Mouse (Mus musculus) heart, embryonic 16.5 days (tissue): ENCODE data around the gene Praf2. TPM values are rescaled to one million over a fixed set of nuclear protein-coding genes. Genes with fewer than 3 reads are reported as not detected.
A peak's percentile ranks its signal among the peaks of the same experiment; 100 is the strongest.
"Not testable (repeated sequence)": the region's sequence is repeated elsewhere in the genome, so short reads cannot be mapped to it uniquely, and the experiment has no call there.

Experiments used
- ATAC-seq: fragments of 200-750 bp; cut with Nextera tagmentation; replicated peaks from 2 replicates; pipeline ENCODE4 v1.8.0; 2017; ENCODE audit warnings: moderate number of reproducible peaks; ENCODE audit not compliant: insufficient read depth, low FRiP score; ENCODE audit errors: extremely low read depth
- H3K27ac ChIP-seq: fragments of 300-500 bp; sonication (generic); 2 replicates; pipeline ENCODE4 v1.5.1; 2014; ENCODE audit warnings: mild to moderate bottlenecking, low read length, control low read depth, moderate library complexity
- H3K27me3 ChIP-seq: fragments of 300-500 bp; sonication (generic); 2 replicates; pipeline ENCODE4 v1.6.1; 2014; ENCODE audit warnings: low read length, mixed read lengths; ENCODE audit not compliant: control insufficient read depth, insufficient read depth
- H3K36me3 ChIP-seq: fragments of 300-500 bp; sonication (generic); 2 replicates; pipeline ENCODE4 v1.6.1; 2014; ENCODE audit not compliant: control insufficient read depth, insufficient read depth
- H3K4me1 ChIP-seq: fragments of 300-500 bp; sonication (generic); 2 replicates; pipeline ENCODE4 v1.6.1; 2014; ENCODE audit warnings: low read length, mixed read lengths; ENCODE audit not compliant: control insufficient read depth, insufficient read depth
- H3K4me2 ChIP-seq: fragments of 300-500 bp; sonication (generic); 2 replicates; pipeline ENCODE4 v1.6.1; 2014; ENCODE audit warnings: low read depth, mild to moderate bottlenecking, control low read depth, low read length
- H3K4me3 ChIP-seq: fragments of 300-500 bp; sonication (generic); 2 replicates; pipeline ENCODE4 v1.5.1; 2014; ENCODE audit warnings: mild to moderate bottlenecking, control low read depth, low read length
- H3K9ac ChIP-seq: fragments of 300-500 bp; sonication (generic); 2 replicates; pipeline ENCODE4 v1.6.1; 2014; ENCODE audit warnings: low read length, control low read depth
- H3K9me3 ChIP-seq: fragments of 300-500 bp; sonication (generic); replicated peaks from 2 replicates; pipeline ENCODE4 v1.6.1; 2016; ENCODE audit warnings: low read length; ENCODE audit not compliant: control insufficient read depth
- WGBS: fragments of 180-500 bp; shearing (Covaris S2); extraction: QIAGEN DNeasy Blood & Tissue Kit; methylation state at CpG from one replicate; pipeline ENCODE4 v1.1.7; 2014; 5-methylcytosine and 5-hydroxymethylcytosine counted together
- polyA plus RNA-seq: library from polyadenylated mRNA; unstranded; fragments of >200 nt; fragmentation: Nextera tagmentation; extraction: Ambion mirVana; gene quantifications from 2 replicates; pipeline ENCODE4 v1.2.1, GENCODE M21; 2015

The Praf2 gene
- polyA plus RNA-seq, 1 experiment from 2014 or later: 34.0 TPM

GRCm38 (mm10) chrX:7750432-7751116, 22.3 kb downstream of the Praf2 start, which contains the start of gene Ccdc120:
Ccdc120 (minus strand) TSS chrX:7750905.
- H3K27ac ChIP-seq: no peak within 1 kb of the TSS
- H3K27me3 ChIP-seq: no peaks in the 10 kb centered on the region
- H3K4me2 ChIP-seq: peak within 1 kb of the TSS; percentile 68
- WGBS: 10% methylated on average over 36 of the region's 56 CpGs
- ATAC-seq: peak; percentile 77
- no peaks in the 10 kb centered on the region for H3K9me3 ChIP-seq
- no peaks in the 10 kb centered on the region for H3K36me3 ChIP-seq
- peak within 1 kb of the TSS; percentile 71 for H3K4me3 ChIP-seq
- H3K9ac ChIP-seq: peak within 1 kb of the TSS; percentile 76
- H3K4me1 ChIP-seq: no peaks in the 10 kb centered on the region

GRCm38 (mm10) chrX:7753627-7754026, 25.4 kb downstream of the Praf2 start:
- not testable (repeated sequence) for ATAC-seq, H3K4me2 ChIP-seq
- WGBS: 17% methylated on average over 3 of the region's 3 CpGs

GRCm38 (mm10) chrX:7762137-7762920, 34.1 kb downstream of the Praf2 start, which contains the start of gene Tfe3:
Tfe3 (plus strand) TSS chrX:7762560.
- peak; percentile 95 for ATAC-seq
- Histone ChIP-seq H3K4me3 (peak within 1 kb of the TSS; percentile 66), H3K9me3 (no peaks in the 10 kb centered on the region), H3K4me2 (peak within 1 kb of the TSS; percentile 58), H3K36me3 (peaks cover 3% of the 10 kb centered on the region; the same call in 1 of the 2 replicates), H3K9ac (peak within 1 kb of the TSS; percentile 75), H3K27ac (peak within 1 kb of the TSS; percentile 82), H3K27me3 (no peaks in the 10 kb centered on the region), H3K4me1 (peaks cover 11% of the 10 kb centered on the region)
- 15% methylated on average over 38 of the region's 38 CpGs for WGBS

More at GRCm38 (mm10) chrX:7753627-7754026, 25.4 kb downstream of the Praf2 start:
- not testable (repeated sequence) for H3K27me3 ChIP-seq, H3K4me1 ChIP-seq, H3K27ac ChIP-seq, H3K4me3 ChIP-seq, H3K9ac ChIP-seq, H3K9me3 ChIP-seq, H3K36me3 ChIP-seq

- Histone ChIP-seq H3K9me3 (no peaks in the 10 kb centered on the region), H3K4me1 (peaks cover 11% of the 10 kb centered on the region), H3K27ac (peak overlapping the region; percentile 82), H3K4me3 (peak overlapping the region; percentile 66), H3K9ac (peak overlapping the region; percentile 75), H3K4me2 (peak overlapping the region; percentile 58), H3K27me3 (no peaks in the 10 kb centered on the region), H3K36me3 (peaks cover 3% of the 10 kb centered on the region; the same call in 1 of the 2 replicates)
- WGBS: 11% methylated on average over 21 of the region's 21 CpGs
- ATAC-seq: peak; percentile 15; the same call in 1 of the 2 replicates
Measured at GRCm38 (mm10) chrX:7762921-7763197, 34.6 kb downstream of the Praf2 start.

- Histone ChIP-seq H3K36me3 (peaks cover 3% of the 10 kb centered on the region; the same call in 1 of the 2 replicates), H3K27ac (peak overlapping the region; percentile 82), H3K9me3 (no peaks in the 10 kb centered on the region), H3K27me3 (no peaks in the 10 kb centered on the region), H3K9ac (peak overlapping the region; percentile 75), H3K4me2 (peak overlapping the region; percentile 58), H3K4me3 (peak overlapping the region; percentile 66), H3K4me1 (peaks cover 11% of the 10 kb centered on the region)
- ATAC-seq: no peak
- 10% methylated on average over 22 of the region's 22 CpGs for WGBS
Measured at GRCm38 (mm10) chrX:7763631-7764393, 35.6 kb downstream of the Praf2 start.

DNA sequence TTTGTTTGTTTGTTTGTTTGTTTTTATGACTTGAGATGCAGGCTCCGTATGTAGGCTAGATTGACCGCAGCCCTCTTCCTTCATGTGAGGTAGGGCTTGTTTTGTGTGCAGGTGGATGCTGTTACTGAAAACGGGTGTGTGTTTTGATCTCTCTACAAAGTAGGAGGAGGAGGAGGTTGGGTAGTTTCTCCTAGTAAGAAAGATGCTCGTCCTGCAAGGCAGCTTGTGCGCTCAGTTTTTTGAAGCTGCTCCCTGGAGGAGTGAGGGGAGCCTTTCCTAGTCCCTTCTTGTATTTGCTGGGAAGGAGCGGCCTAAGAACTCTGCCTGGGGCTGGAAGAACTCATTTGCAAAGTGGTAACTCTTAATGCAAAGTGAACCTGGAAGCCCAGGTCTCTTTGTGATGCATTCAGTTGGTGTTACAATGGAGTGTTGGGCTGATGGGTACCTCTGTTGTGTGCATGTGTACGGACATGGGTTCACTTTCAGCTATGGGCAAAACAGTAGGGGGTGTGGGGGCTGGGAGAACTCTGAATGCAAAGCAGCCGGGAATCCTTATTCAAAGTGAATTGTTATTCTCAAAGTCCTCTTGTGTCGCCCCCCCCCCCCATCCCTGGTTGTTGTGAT, 36.5 kb downstream of the Praf2 start:
- Histone ChIP-seq H3K4me3 (peak overlapping the region; percentile 66), H3K27ac (peak overlapping the region; percentile 46; the same call in 1 of the 2 replicates), H3K9ac (peak overlapping the region; percentile 75), H3K9me3 (no peaks in the 10 kb centered on the region), H3K4me2 (peak overlapping the region; percentile 58), H3K36me3 (peaks cover 3% of the 10 kb centered on the region; the same call in 1 of the 2 replicates), H3K27me3 (no peaks in the 10 kb centered on the region), H3K4me1 (peaks cover 11% of the 10 kb centered on the region)
- no peak for ATAC-seq
- 22% methylated on average over 9 of the region's 9 CpGs for WGBS

GRCm38 (mm10) chrX:7765281-7765670, 37.0 kb downstream of the Praf2 start:
- WGBS: 25% methylated on average over 13 of the region's 13 CpGs
- no peak for ATAC-seq
- H3K4me1 ChIP-seq: peaks cover 11% of the 10 kb centered on the region
- peak overlapping the region; percentile 4 for H3K27ac ChIP-seq
- H3K27me3 ChIP-seq: no peaks in the 10 kb centered on the region
- peak overlapping the region; percentile 58 for H3K4me2 ChIP-seq
- peak overlapping the region; percentile 41; the same call in 1 of the 2 replicates for H3K9ac ChIP-seq
- no peaks in the 10 kb centered on the region for H3K9me3 ChIP-seq
- peaks cover 5% of the 10 kb centered on the region; the same call in 1 of the 2 replicates for H3K36me3 ChIP-seq
- peak overlapping the region; percentile 66 for H3K4me3 ChIP-seq

DNA sequence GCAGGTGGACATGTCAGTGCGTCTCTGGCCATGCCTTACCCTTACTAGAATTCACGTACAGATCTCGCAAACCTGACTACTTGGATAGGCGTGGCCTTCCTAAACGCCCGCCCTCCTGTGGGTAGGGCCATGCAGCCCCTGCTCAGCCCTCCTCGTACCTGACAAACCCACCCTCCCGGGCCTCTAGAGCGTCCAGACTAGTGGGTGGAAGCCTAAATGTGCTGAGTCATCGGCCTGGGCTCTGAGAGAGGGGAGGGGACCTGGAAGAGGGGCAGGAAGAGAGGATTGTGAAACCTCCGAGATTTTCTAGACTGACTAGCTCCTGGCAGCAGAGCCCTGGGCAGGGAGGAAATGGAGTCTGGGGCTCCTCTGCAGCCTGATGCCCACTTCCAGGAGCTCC, 37.5 kb downstream of the Praf2 start:
- peak overlapping the region; percentile 4 for H3K27ac ChIP-seq
- H3K36me3 ChIP-seq: peaks cover 5% of the 10 kb centered on the region; the same call in 1 of the 2 replicates
- no peak for ATAC-seq
- H3K9ac ChIP-seq: no peak overlapping the region
- peak overlapping the region; percentile 66 for H3K4me3 ChIP-seq
- no peaks in the 10 kb centered on the region for H3K9me3 ChIP-seq
- peak overlapping the region; percentile 58 for H3K4me2 ChIP-seq
- H3K27me3 ChIP-seq: no peaks in the 10 kb centered on the region
- WGBS: 15% methylated on average over 11 of the region's 11 CpGs
- H3K4me1 ChIP-seq: peaks cover 11% of the 10 kb centered on the region
